Mouse (Mus musculus) small intestine, adult 2 months (tissue): Measurements from ENCODE around the gene Nprl2.

Experiments
- CTCF ChIP-seq: fragments of 200-500 bp; IDR thresholded peaks from 2 replicates; pipeline ENCODE4 v1.5.1; 2012; ENCODE audit warnings: low read depth, mild to moderate bottlenecking, control low read depth, inconsistent platforms, low read length, moderate library complexity, mixed read lengths; ENCODE audit not compliant: insufficient replicate concordance, insufficient read length; ENCODE audit errors: extremely low read depth
- POLR2A ChIP-seq: fragments of 200-500 bp; IDR thresholded peaks from 2 replicates; pipeline ENCODE4 v1.6.1; 2012; ENCODE audit warnings: low read depth, mild to moderate bottlenecking, control low read depth, inconsistent platforms, low read length, moderate library complexity

DNA sequence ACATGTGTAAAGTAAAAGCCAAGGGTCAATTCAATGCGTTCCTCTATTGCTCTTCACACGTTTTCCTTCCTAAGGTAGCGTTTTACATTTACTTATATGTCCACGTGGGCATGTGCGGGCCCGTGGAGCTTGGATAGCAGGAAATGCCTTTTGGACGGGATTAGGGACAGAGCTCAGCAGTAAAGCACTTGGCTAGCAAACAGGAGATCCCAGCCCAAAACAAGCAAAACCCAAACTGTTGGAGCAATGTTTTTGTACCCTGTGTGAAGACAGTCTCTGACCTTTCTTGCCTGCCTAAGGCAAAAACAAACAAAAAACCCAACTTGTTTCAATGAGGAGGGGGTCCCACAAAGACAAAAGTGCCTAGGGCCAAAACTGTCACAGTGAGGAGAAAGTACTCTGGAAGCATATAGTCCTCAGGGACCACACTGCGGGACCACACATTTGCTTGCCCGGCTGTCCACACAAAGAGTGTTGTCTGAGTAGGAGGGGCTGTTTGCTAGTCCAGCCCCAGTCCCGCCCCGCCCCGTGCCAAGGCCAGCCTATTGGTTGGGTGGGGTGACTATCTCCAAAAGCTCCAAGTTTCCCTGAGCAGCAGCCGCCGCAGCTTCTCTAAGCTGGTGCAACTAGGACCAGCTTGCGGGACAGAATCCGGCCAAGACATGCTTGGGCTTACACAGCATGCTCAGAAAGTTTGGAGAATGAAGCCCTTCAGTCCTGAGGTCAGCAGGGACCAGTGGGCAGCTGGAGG, 34.5 kb downstream of the Nprl2 start, which contains the start of gene Hyal1:
- TF ChIP-seq CTCF (no peak), POLR2A (peak; percentile 46; the same call in 1 of the 2 replicates)
